Mouse (Mus musculus) embryonic fibroblast, embryonic 13.5 days (primary cell): ENCODE results near the gene Ppp2r5e.

ENCODE experiments used
- CTCF ChIP-seq: IDR thresholded peaks from 2 replicates; pipeline ENCODE4 v1.5.1; 2011; ENCODE audit warnings: mild to moderate bottlenecking, control low read depth, low read length, moderate library complexity, borderline replicate concordance; ENCODE audit not compliant: insufficient read depth
- POLR2A ChIP-seq: IDR thresholded peaks from 2 replicates; pipeline ENCODE4 v1.6.1; 2011; ENCODE audit warnings: low read depth, mild to moderate bottlenecking, control low read depth, low read length, moderate library complexity

GRCm38 (mm10) chr12:75594404-75594803 lies 1.6 kb downstream of the Ppp2r5e start:
- TF ChIP-seq CTCF, result no peak
- no peak for TF ChIP-seq POLR2A
